Mouse (Mus musculus) MEL (cell line): ENCODE measurements at regions not wholly inside any gene's neighbourhood (a gene's known extent, or its start where the extent isn't known, plus 50 kb on each side); places are given as distances from the start of the nearest gene placed in this dataset.

ENCODE experiments used
- DNase-seq: peaks from one replicate; pipeline ENCODE4 v3.0.0; 2011; ENCODE audit warnings: low read depth, low spot score
- H3K27ac ChIP-seq: 2 replicates; pipeline ENCODE4 v1.5.1; 2012; ENCODE audit warnings: low read depth, mild to moderate bottlenecking, control low read depth, low read length, moderate library complexity; ENCODE audit not compliant: control insufficient read depth
- H3K27me3 ChIP-seq, 2 experiments: fragments of 150-350 bp in 1 of 2; sonication (generic) in 1 of 2; 2 replicates each; pipeline ENCODE4 v1.6.1; 2012; ENCODE audit warnings: low read length in 2 of 2, mild to moderate bottlenecking in 2 of 2, improper control_type of control experiment in 1 of 2, moderate library complexity in 1 of 2; ENCODE audit not compliant: insufficient read depth in 2 of 2, control insufficient read depth in 1 of 2
- H3K36me3 ChIP-seq, 2 experiments: 2 replicates each; pipeline ENCODE4 v1.6.1; 2012 to 2014; ENCODE audit warnings: low read length in 2 of 2, improper control_type of control experiment in 1 of 2, inconsistent platforms in 1 of 2, mild to moderate bottlenecking in 1 of 2; ENCODE audit not compliant: insufficient read depth in 2 of 2, control insufficient read depth in 1 of 2
- H3K4me1 ChIP-seq, 2 experiments: fragments of 150-350 bp in 1 of 2; sonication (generic) in 1 of 2; 2 replicates each; pipeline ENCODE4 v1.6.1; 2012; ENCODE audit warnings: low read length in 2 of 2, improper control_type of control experiment in 1 of 2, mild to moderate bottlenecking in 1 of 2; ENCODE audit not compliant: insufficient read depth in 2 of 2, control insufficient read depth in 1 of 2
- H3K4me3 ChIP-seq, 2 experiments: fragments of 150-350 bp in 1 of 2; sonication (generic) in 1 of 2; 2 replicates each; pipeline ENCODE4 v1.5.1; 2012; ENCODE audit warnings: low read depth in 2 of 2, low read length in 2 of 2, mild to moderate bottlenecking in 2 of 2, moderate library complexity in 2 of 2, control low read depth in 1 of 2, improper control_type of control experiment in 1 of 2; ENCODE audit not compliant: control insufficient read depth in 1 of 2, insufficient read depth in 1 of 2
- H3K79me2 ChIP-seq: 2 replicates; pipeline ENCODE4 v1.6.1; 2012; ENCODE audit warnings: mild to moderate bottlenecking, low read length, moderate library complexity; ENCODE audit not compliant: control insufficient read depth, poor library complexity, insufficient read depth
- H3K9ac ChIP-seq: 2 replicates; pipeline ENCODE4 v1.6.1; 2012; ENCODE audit warnings: low read depth, mild to moderate bottlenecking, control low read depth, low read length, moderate library complexity; ENCODE audit not compliant: control insufficient read depth, poor library complexity, severe bottlenecking
- H3K9me3 ChIP-seq: fragments of 150-350 bp; sonication (generic); replicated peaks from 2 replicates; pipeline ENCODE4 v1.6.1; 2012; ENCODE audit warnings: mild to moderate bottlenecking, low read length, improper control_type of control experiment, moderate library complexity; ENCODE audit not compliant: insufficient read depth
- BHLHE40 ChIP-seq: IDR thresholded peaks from 2 replicates; pipeline ENCODE4 v1.6.1; 2012; ENCODE audit warnings: low read depth, mild to moderate bottlenecking, inconsistent platforms, low read length, improper control_type of control experiment, borderline replicate concordance
- CTCF ChIP-seq, 3 experiments: IDR thresholded peaks in 2 of 3; conservative IDR thresholded peaks in 1 of 3; 2 replicates each; pipeline ENCODE4 v1.5.1; 2011 to 2012; ENCODE audit warnings: low read length in 3 of 3, low read depth in 2 of 3, mild to moderate bottlenecking in 2 of 3, improper control_type of control experiment in 1 of 3, inconsistent platforms in 1 of 3, mixed read lengths in 1 of 3, moderate library complexity in 1 of 3; ENCODE audit not compliant: control insufficient read depth in 1 of 3, insufficient read depth in 1 of 3, poor library complexity in 1 of 3, severe bottlenecking in 1 of 3
- E2F4 ChIP-seq: IDR thresholded peaks from 2 replicates; pipeline ENCODE4 v1.6.1; 2011; ENCODE audit warnings: low read depth, low read length, improper control_type of control experiment, borderline replicate concordance
- ELF1 ChIP-seq: IDR thresholded peaks from 2 replicates; pipeline ENCODE4 v1.6.1; 2014; ENCODE audit warnings: low read depth, mild to moderate bottlenecking, inconsistent platforms, low read length, improper control_type of control experiment, moderate library complexity
- EP300 ChIP-seq, 2 experiments: IDR thresholded peaks; 2 replicates each; pipeline ENCODE4 v1.6.1; 2011; ENCODE audit warnings: improper control_type of control experiment in 2 of 2, low read length in 2 of 2, low read depth in 1 of 2, mild to moderate bottlenecking in 1 of 2
- ETS1 ChIP-seq: IDR thresholded peaks from 2 replicates; pipeline ENCODE4 v1.6.1; 2012; ENCODE audit warnings: low read depth, mild to moderate bottlenecking, inconsistent platforms, low read length, improper control_type of control experiment, moderate library complexity
- MAZ ChIP-seq: IDR thresholded peaks from 2 replicates; pipeline ENCODE4 v1.6.1; 2012; ENCODE audit warnings: low read depth, mild to moderate bottlenecking, inconsistent platforms, low read length, improper control_type of control experiment
- MEF2A ChIP-seq: IDR thresholded peaks from 2 replicates; pipeline ENCODE4 v1.6.1; 2014; ENCODE audit warnings: low read depth, mild to moderate bottlenecking, inconsistent platforms, low read length, improper control_type of control experiment; ENCODE audit not compliant: poor library complexity, insufficient replicate concordance, severe bottlenecking; ENCODE audit errors: extremely low read depth
- MXI1 ChIP-seq: IDR thresholded peaks from 2 replicates; pipeline ENCODE4 v1.6.1; 2011; ENCODE audit warnings: mild to moderate bottlenecking, low read depth, low read length, improper control_type of control experiment
- MYC ChIP-seq: IDR thresholded peaks from 2 replicates; pipeline ENCODE4 v1.6.1; 2011; ENCODE audit warnings: low read depth, mild to moderate bottlenecking, low read length, improper control_type of control experiment, moderate library complexity
- NELFE ChIP-seq: IDR thresholded peaks from 2 replicates; pipeline ENCODE4 v1.6.1; 2011; ENCODE audit warnings: low read depth, low read length, improper control_type of control experiment
- RAD21 ChIP-seq: IDR thresholded peaks from 2 replicates; pipeline ENCODE4 v1.6.1; 2011; ENCODE audit warnings: mild to moderate bottlenecking, low read depth, low read length, improper control_type of control experiment
- RCOR1 ChIP-seq: IDR thresholded peaks from 2 replicates; pipeline ENCODE4 v1.6.1; 2012; ENCODE audit warnings: low read depth, mild to moderate bottlenecking, inconsistent platforms, low read length, improper control_type of control experiment
- SIN3A ChIP-seq: IDR thresholded peaks from 2 replicates; pipeline ENCODE4 v1.6.1; 2012; ENCODE audit warnings: low read length, improper control_type of control experiment, inconsistent platforms
- SMC3 ChIP-seq: IDR thresholded peaks from 2 replicates; pipeline ENCODE4 v1.6.1; 2011; ENCODE audit warnings: low read depth, low read length, improper control_type of control experiment
- UBTF ChIP-seq: IDR thresholded peaks from 2 replicates; pipeline ENCODE4 v1.6.1; 2012; ENCODE audit warnings: low read depth, mild to moderate bottlenecking, inconsistent platforms, low read length, improper control_type of control experiment, moderate library complexity, borderline replicate concordance; ENCODE audit not compliant: insufficient read depth
- USF1 ChIP-seq: IDR thresholded peaks from 2 replicates; pipeline ENCODE4 v1.6.1; 2014; ENCODE audit warnings: low read depth, mild to moderate bottlenecking, inconsistent platforms, low read length, improper control_type of control experiment, moderate library complexity
- USF2 ChIP-seq, 2 experiments: IDR thresholded peaks; 2 replicates each; pipeline ENCODE4 v1.6.1; 2011 to 2012; ENCODE audit warnings: improper control_type of control experiment in 2 of 2, low read length in 2 of 2, borderline replicate concordance in 1 of 2, inconsistent platforms in 1 of 2, low read depth in 1 of 2, mild to moderate bottlenecking in 1 of 2; ENCODE audit not compliant: insufficient read depth in 1 of 2
- ZC3H11A ChIP-seq: IDR thresholded peaks from 2 replicates; pipeline ENCODE4 v1.6.1; 2012; ENCODE audit warnings: low read depth, mild to moderate bottlenecking, inconsistent platforms, low read length, improper control_type of control experiment
- ZMIZ1 ChIP-seq: IDR thresholded peaks from 2 replicates; pipeline ENCODE4 v1.6.1; 2012; ENCODE audit warnings: low read depth, mild to moderate bottlenecking, inconsistent platforms, low read length, improper control_type of control experiment, moderate library complexity
- ZNF384 ChIP-seq: IDR thresholded peaks from 2 replicates; pipeline ENCODE4 v1.6.1; 2012; ENCODE audit warnings: low read depth, mild to moderate bottlenecking, inconsistent platforms, low read length, improper control_type of control experiment

DNA sequence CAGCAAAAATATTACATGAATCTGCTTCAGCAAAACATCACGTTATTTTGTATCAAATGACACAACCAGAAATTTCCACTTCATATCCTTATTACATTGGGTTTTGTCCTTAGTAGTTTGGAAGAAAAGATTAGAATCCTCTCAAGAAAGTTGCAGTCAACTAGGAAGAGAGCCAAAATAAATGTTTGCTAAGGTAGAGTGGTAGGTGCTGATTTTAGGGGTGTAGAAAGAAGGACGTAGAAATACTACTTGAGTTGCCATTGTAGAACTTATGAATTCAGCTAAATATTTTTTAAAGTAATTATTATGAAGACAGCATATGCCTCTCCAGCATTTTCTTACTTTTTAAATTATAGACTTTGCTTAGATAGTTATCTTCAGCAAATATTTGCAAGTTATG, 336.8 kb downstream of the Fam84b start:
- Histone ChIP-seq H3K27ac (no peak overlapping the region), H3K27me3 (no peaks in the 10 kb centered on the region), H3K36me3 (no peaks in the 10 kb centered on the region), H3K4me1 (no peaks in the 10 kb centered on the region), H3K9ac (no peak overlapping the region), H3K9me3 (0 out of 2 replicates have a peak, but pooled peaks cover 2% of the 10 kb centered on the region), H3K4me3 (no peak overlapping the region), H3K79me2 (no peaks in the 10 kb centered on the region)
- DNase-seq, result no peak
- TF ChIP-seq NELFE, result no peak
- no peak for TF ChIP-seq MAZ

DNA sequence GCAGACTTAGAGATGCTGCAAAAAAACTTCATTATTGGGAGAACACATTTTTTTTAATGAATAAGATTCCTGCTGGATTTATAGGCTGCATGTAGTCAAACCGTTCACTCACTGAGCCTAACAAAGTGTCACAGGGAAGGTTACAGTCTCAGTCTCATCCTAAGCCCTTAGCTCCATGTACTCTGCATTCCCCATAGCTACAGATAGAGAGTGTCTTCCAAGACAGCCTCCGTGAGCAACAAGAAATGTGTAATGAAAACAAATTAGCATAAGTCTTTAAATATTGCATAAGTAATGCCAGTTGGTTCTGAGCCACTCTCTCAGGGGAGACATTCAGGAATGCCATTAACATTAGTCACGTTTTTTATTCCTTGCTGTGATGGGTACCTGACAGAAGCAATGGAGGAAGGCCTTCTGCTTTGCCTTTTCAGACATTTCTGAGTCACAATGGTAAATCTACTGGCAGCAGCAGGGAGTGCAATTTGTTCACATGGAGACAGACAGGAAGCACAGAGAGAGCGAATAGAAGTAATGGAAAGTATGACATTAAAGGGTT, 376.7 kb downstream of the Fam84b start:
- H3K27ac ChIP-seq, result no peak overlapping the region
- H3K36me3 ChIP-seq, result no peaks in the 10 kb centered on the region
- H3K4me3 ChIP-seq, result no peak overlapping the region
- DNase-seq, result no peak
- no peak for TF ChIP-seq MYC
- TF ChIP-seq ELF1, result no peak
- no peak for TF ChIP-seq BHLHE40
- TF ChIP-seq SIN3A, result no peak
- no peak for TF ChIP-seq RCOR1
- no peak for TF ChIP-seq MAZ
- no peak for TF ChIP-seq MXI1
- TF ChIP-seq USF1, result no peak
- TF ChIP-seq MEF2A, result no peak
- TF ChIP-seq ZNF384, result no peak
- TF ChIP-seq ETS1, result no peak
- TF ChIP-seq E2F4, result no peak
- no peak for TF ChIP-seq ZMIZ1
- no peak for TF ChIP-seq SMC3
- no peak for TF ChIP-seq USF2 (IDR thresholded peaks at IDR 0.05; ENCODE audit: borderline replicate concordance in 1 of 2, insufficient read depth in 1 of 2, low read depth in 1 of 2, low read length in 2 of 2)
- no peak for TF ChIP-seq EP300 (IDR thresholded peaks at IDR 0.05; ENCODE audit: low read depth in 1 of 2, low read length in 2 of 2)
- no peak for TF ChIP-seq ZC3H11A
- TF ChIP-seq RAD21, result no peak
- no peak for TF ChIP-seq UBTF
- no peak for TF ChIP-seq CTCF (IDR thresholded peaks at IDR 0.05 in 2 of 3, conservative IDR thresholded peaks at IDR 0.05 in 1 of 3; ENCODE audit: control insufficient read depth in 1 of 3, insufficient read depth in 1 of 3, low read depth in 2 of 3, low read length in 3 of 3, poor library complexity in 1 of 3, severe bottlenecking in 1 of 3)
- TF ChIP-seq, all 39 proteins: peak for 0
- Histone ChIP-seq H3K4me1 (no peaks in the 10 kb centered on the region), H3K9ac (no peak overlapping the region), H3K27me3 (no peaks in the 10 kb centered on the region), H3K9me3 (no peaks in the 10 kb centered on the region), H3K79me2 (no peaks in the 10 kb centered on the region)
